Mouse (Mus musculus): Measurements from ENCODE around the gene Ube2u. TPM values are rescaled to one million over a fixed set of nuclear protein-coding genes. Genes with fewer than 3 reads are reported as not detected.

Gene Ube2u
- 0.13 TPM in 1 of 2 replicates, not detected in the other for polyA plus RNA-seq (2014; fragmentation: Nextera tagmentation; extraction: Ambion mirVana)

DNA sequence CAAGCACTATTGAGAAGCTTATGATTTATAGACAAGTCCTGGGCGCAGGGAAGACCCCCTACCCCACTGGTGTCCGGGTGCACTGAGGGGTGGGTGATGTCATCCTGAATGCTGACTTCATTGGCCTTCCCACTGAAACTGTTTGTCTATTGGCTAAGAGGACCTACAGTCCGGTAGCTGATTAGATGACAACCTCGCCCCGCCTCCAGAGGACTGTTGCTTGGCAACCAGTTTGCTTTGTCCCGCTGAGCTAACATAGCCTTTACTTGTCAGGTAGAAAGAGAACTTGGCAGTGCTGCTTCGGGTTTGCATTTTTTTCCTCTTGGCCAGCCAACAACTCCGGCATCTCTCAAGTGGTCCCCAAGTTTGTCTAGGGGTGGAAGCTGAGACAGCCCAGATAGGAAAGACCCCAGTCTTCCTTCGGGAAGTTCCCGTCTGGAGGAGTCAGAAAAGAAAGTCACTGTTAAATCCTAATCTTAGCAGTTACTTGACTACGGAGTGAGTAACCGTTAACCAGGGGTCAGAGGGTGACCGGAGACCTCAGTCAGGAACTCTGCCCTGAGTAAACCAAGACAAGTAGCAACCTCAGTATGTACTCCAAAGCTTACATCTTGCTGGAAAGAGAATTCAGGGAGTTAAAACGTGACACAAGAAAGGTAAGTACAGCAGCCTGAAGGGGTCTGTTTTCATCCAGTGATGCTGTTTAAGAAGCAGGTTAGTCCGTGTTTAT is at the start of gene Ube2u:
Gene Ube2u (plus strand): TSS at position 258 of the 730 bp plus-strand sequence.
- Histone ChIP-seq H3K4me3 (ENCODE audit: low read depth, low read length) (no peak within 1 kb of the TSS), H3K4me1 (ENCODE audit: control insufficient read depth, insufficient read depth, low read length) (no peaks in the 10 kb centered on the region), H3K36me3 (ENCODE audit: control insufficient read depth, insufficient read depth, low read length) (no peaks in the 10 kb centered on the region), H3K4me2 (ENCODE audit: low read depth, low read length) (peak within 1 kb of the TSS; percentile 35), H3K9me3 (ENCODE audit: control insufficient read depth, low read length) (no peaks in the 10 kb centered on the region), H3K9ac (replicated peaks; ENCODE audit: low read depth, low read length) (no peak within 1 kb of the TSS), H3K27me3 (ENCODE audit: control insufficient read depth, insufficient read depth, low read length) (no peaks in the 10 kb centered on the region), H3K27ac (ENCODE audit: low read depth, low read length) (no peak within 1 kb of the TSS)
- ATAC-seq (ENCODE audit: low read depth) = peak; percentile 96
- WGBS = 31% methylated on average over 15 of the region's 15 CpGs

DNA sequence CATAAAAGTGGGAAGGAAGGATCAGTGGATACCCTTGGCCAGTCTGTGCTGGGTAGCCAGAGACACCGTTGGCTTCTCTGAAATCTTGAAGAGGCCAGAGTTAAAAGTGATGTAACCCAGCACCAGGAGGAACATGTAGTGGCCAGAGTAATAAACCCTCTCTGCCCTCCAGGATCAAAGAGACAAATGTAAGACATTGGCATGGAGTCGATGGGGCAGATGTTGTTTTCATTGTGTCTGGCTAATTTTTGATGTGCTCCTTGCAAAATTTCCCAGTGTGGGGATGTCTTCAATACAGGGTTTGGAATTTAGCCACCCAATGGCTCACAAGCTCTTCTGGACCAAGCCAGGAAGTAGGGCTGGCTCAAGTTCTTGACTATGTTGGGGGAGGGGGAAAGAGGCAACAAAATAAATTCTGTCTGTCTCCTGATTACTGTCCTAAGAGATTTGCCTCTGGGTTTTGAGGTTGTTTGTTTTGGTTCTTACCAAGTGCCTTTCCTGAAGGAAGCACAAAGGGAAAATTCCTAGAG is 49.2 kb upstream of the Ube2u start:
- 73% methylated on average over 2 of the region's 2 CpGs for WGBS
- no peak overlapping the region for H3K4me2 ChIP-seq (ENCODE audit: low read depth, low read length)
- no peak overlapping the region for H3K9ac ChIP-seq (replicated peaks; ENCODE audit: low read depth, low read length)
- no peak for ATAC-seq (ENCODE audit: low read depth)
- no peaks in the 10 kb centered on the region for H3K4me1 ChIP-seq (ENCODE audit: control insufficient read depth, insufficient read depth, low read length)
- no peaks in the 10 kb centered on the region for H3K36me3 ChIP-seq (ENCODE audit: control insufficient read depth, insufficient read depth, low read length)
- no peak overlapping the region for H3K27ac ChIP-seq (ENCODE audit: low read depth, low read length)
- H3K9me3 ChIP-seq (ENCODE audit: control insufficient read depth, low read length) = no peaks in the 10 kb centered on the region
- no peaks in the 10 kb centered on the region for H3K27me3 ChIP-seq (ENCODE audit: control insufficient read depth, insufficient read depth, low read length)
- H3K4me3 ChIP-seq (ENCODE audit: low read depth, low read length) = no peak overlapping the region

DNA sequence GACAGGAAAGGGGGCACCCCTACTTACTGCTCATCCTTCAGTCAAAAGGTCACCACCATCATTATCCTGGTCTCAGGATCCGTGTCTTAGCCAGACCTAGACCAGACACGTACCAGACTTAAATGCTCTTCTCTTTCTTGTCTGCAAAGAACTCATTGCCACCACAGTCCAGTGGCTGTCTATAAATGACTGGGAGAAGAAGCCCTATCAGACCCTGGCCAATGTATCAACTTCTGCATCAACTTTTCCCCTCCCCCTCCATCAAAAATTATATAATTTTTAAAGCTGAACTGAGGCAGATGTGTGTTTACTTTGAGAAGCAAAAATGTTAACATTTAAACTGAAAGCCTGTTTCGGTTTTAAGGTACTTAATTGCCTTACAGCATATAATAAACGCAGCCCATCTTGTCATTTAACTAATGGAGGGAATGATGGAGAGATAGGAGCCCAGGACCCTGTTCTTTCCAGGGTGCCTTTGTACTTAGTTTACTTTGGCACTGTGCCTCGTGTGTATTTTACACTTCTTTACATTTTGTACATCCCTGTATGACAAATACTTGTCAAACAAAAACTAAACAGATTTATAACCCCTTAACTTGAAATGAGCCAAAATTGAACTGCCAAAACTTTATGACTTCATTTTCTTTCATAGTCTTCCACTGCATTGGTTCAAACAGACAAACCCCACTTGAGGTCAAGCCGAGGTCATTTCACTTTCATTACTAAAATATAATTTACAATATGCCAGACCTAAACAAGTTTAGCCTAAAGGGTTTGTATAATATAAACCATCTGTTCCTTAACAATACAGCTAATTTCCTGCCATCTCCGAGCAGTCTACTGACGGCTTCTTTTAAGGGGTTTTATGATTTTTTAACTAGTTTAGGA is 43.1 kb upstream of the Ube2u start:
- Histone ChIP-seq H3K4me2 (ENCODE audit: low read depth, low read length) (no peak overlapping the region), H3K9ac (replicated peaks; ENCODE audit: low read depth, low read length) (no peak overlapping the region), H3K4me3 (ENCODE audit: low read depth, low read length) (no peak overlapping the region), H3K36me3 (ENCODE audit: control insufficient read depth, insufficient read depth, low read length) (no peaks in the 10 kb centered on the region), H3K27ac (ENCODE audit: low read depth, low read length) (no peak overlapping the region), H3K27me3 (ENCODE audit: control insufficient read depth, insufficient read depth, low read length) (no peaks in the 10 kb centered on the region), H3K9me3 (ENCODE audit: control insufficient read depth, low read length) (no peaks in the 10 kb centered on the region), H3K4me1 (ENCODE audit: control insufficient read depth, insufficient read depth, low read length) (no peaks in the 10 kb centered on the region)
- no peak for ATAC-seq (ENCODE audit: low read depth)
- 56% methylated on average over 8 of the region's 8 CpGs for WGBS

DNA sequence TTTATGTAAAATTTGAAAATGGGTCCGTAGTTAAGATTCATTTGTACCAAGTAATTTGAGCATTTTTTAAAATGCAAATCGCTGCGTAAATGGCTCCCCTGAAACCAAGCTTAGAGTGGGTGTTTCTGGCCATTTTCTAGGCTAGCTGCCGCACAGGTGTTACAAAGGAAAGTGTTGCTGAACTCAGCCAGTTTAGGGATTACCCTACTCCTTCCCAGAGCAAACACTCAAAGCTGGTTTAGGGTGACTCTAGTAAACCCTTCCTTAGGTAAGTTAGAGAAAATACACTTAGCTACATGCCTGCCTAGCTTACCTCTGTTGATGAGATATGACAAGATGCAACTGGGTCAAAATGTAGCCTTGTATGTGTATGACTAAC is 42.5 kb upstream of the Ube2u start:
- no peak overlapping the region for H3K4me3 ChIP-seq (ENCODE audit: low read depth, low read length)
- no peaks in the 10 kb centered on the region for H3K4me1 ChIP-seq (ENCODE audit: control insufficient read depth, insufficient read depth, low read length)
- H3K27me3 ChIP-seq (ENCODE audit: control insufficient read depth, insufficient read depth, low read length) = no peaks in the 10 kb centered on the region
- WGBS = 72% methylated on average over 4 of the region's 4 CpGs
- no peak overlapping the region for H3K27ac ChIP-seq (ENCODE audit: low read depth, low read length)
- H3K4me2 ChIP-seq (ENCODE audit: low read depth, low read length) = no peak overlapping the region
- H3K9ac ChIP-seq (replicated peaks; ENCODE audit: low read depth, low read length) = no peak overlapping the region
- H3K9me3 ChIP-seq (ENCODE audit: control insufficient read depth, low read length) = no peaks in the 10 kb centered on the region
- H3K36me3 ChIP-seq (ENCODE audit: control insufficient read depth, insufficient read depth, low read length) = no peaks in the 10 kb centered on the region
- no peak for ATAC-seq (ENCODE audit: low read depth)

DNA sequence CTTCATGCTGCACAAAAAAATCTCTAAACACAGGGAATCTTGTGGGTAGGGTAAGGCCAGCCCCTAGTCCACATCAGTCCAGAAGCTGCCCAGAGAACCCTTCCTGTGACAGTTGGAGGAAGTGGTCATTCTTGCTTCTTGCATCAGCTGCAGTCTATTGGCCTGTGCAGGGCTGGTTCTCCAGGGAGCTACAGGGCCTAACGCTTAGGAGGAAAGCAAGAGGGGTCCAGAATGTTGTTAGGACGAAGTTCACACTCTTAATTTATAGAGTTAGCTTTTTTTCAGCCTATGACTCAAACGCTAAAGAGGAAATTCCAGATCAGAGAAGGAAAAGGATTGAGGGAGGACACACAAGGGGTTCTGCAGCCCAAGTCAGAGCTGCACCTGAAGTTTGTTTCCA is 31.8 kb upstream of the Ube2u start:
- WGBS = 67% methylated on average over 3 of the region's 3 CpGs
- no peaks in the 10 kb centered on the region for H3K4me1 ChIP-seq (ENCODE audit: control insufficient read depth, insufficient read depth, low read length)
- no peak overlapping the region for H3K4me2 ChIP-seq (ENCODE audit: low read depth, low read length)
- no peak overlapping the region for H3K4me3 ChIP-seq (ENCODE audit: low read depth, low read length)
- H3K9me3 ChIP-seq (ENCODE audit: control insufficient read depth, low read length) = no peaks in the 10 kb centered on the region
- H3K27me3 ChIP-seq (ENCODE audit: control insufficient read depth, insufficient read depth, low read length) = no peaks in the 10 kb centered on the region
- ATAC-seq (ENCODE audit: low read depth) = no peak
- no peak overlapping the region for H3K27ac ChIP-seq (ENCODE audit: low read depth, low read length)
- H3K36me3 ChIP-seq (ENCODE audit: control insufficient read depth, insufficient read depth, low read length) = no peaks in the 10 kb centered on the region
- no peak overlapping the region for H3K9ac ChIP-seq (replicated peaks; ENCODE audit: low read depth, low read length)

DNA sequence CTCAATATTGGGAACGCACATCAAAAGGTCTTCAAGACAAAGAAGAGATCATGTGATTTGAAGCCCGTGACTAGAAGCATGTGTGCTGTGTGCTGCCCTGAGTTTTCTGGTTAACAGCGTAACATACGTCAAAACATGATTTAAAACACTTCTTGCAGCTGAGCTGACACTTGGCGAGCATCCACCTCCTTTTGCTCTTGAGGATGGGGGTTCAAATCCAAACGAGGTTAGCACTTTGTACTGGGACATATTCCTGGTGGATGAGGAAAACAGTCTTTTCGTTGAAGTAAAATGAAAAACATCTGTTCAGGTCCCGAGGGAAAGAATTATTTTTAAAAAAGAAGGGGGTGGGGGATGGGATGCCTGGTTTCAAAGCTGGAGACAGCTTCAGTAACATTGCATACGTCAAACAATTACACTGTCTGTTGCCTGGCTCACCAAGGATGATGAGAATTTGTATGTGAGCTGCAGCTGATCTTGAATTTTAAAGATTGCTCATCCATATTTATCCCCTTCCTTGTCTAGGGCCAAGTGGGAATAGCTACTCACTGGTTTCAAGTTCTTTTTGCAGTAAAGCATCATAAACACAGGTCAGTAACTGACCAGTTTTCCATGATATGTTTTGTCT is 16.0 kb upstream of the Ube2u start:
- no peak for ATAC-seq (ENCODE audit: low read depth)
- Histone ChIP-seq H3K9me3 (ENCODE audit: control insufficient read depth, low read length) (no peaks in the 10 kb centered on the region), H3K9ac (replicated peaks; ENCODE audit: low read depth, low read length) (no peak overlapping the region), H3K4me3 (ENCODE audit: low read depth, low read length) (no peak overlapping the region), H3K4me1 (ENCODE audit: control insufficient read depth, insufficient read depth, low read length) (no peaks in the 10 kb centered on the region), H3K4me2 (ENCODE audit: low read depth, low read length) (no peak overlapping the region), H3K27me3 (ENCODE audit: control insufficient read depth, insufficient read depth, low read length) (no peaks in the 10 kb centered on the region), H3K27ac (ENCODE audit: low read depth, low read length) (no peak overlapping the region), H3K36me3 (ENCODE audit: control insufficient read depth, insufficient read depth, low read length) (no peaks in the 10 kb centered on the region)
- 59% methylated on average over 9 of the region's 9 CpGs for WGBS

DNA sequence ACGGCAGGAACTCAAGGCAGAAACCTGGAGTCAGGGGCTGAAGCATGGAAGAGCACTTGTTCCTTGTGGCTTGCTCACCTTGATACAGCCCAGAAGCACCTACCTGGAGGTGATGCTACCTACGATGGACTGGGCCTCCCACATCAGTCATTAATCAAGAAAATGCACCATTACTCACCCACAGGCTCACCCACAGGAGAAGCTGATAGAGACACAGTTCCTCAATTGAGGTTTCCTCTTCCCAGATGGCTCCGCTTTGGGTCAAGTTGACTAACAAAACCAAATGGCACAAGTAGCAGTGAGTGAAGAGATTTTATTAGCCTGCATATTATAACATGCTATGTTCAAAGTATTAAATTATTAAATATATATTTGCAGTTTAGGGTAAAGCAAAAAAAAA is 9.8 kb downstream of the Ube2u start:
- no peaks in the 10 kb centered on the region for H3K36me3 ChIP-seq (ENCODE audit: control insufficient read depth, insufficient read depth, low read length)
- ATAC-seq (ENCODE audit: low read depth) = no peak
- no peak overlapping the region for H3K4me3 ChIP-seq (ENCODE audit: low read depth, low read length)
- H3K4me1 ChIP-seq (ENCODE audit: control insufficient read depth, insufficient read depth, low read length) = no peaks in the 10 kb centered on the region
- WGBS = 91% methylated on average over 3 of the region's 3 CpGs
- H3K27ac ChIP-seq (ENCODE audit: low read depth, low read length) = no peak overlapping the region
- H3K4me2 ChIP-seq (ENCODE audit: low read depth, low read length) = no peak overlapping the region
- H3K27me3 ChIP-seq (ENCODE audit: control insufficient read depth, insufficient read depth, low read length) = no peaks in the 10 kb centered on the region
- H3K9me3 ChIP-seq (ENCODE audit: control insufficient read depth, low read length) = no peaks in the 10 kb centered on the region
- no peak overlapping the region for H3K9ac ChIP-seq (replicated peaks; ENCODE audit: low read depth, low read length)

DNA sequence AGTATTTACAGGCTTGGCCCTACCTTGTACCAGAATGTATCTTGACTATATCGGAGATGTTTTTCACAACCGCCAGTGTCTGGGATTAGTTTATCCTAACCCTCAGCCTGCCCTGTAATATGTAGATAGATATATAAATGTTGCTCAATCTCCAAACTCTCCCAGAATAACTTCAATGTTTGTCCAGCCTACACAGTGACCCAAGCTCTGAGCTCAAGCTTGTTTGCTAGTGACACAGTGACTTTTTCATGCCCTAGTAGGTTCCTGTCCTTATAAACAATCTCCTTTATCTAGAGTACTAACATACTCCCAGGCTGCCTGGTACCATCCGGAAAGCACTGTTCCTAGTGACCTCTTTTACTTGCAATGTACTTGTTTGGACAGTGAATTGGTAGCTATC is 16.5 kb downstream of the Ube2u start:
- Histone ChIP-seq H3K4me3 (ENCODE audit: low read depth, low read length) (no peak overlapping the region), H3K27ac (ENCODE audit: low read depth, low read length) (no peak overlapping the region), H3K4me1 (ENCODE audit: control insufficient read depth, insufficient read depth, low read length) (no peaks in the 10 kb centered on the region), H3K9me3 (ENCODE audit: control insufficient read depth, low read length) (no peaks in the 10 kb centered on the region), H3K27me3 (ENCODE audit: control insufficient read depth, insufficient read depth, low read length) (no peaks in the 10 kb centered on the region), H3K9ac (replicated peaks; ENCODE audit: low read depth, low read length) (no peak overlapping the region), H3K36me3 (ENCODE audit: control insufficient read depth, insufficient read depth, low read length) (no peaks in the 10 kb centered on the region), H3K4me2 (ENCODE audit: low read depth, low read length) (no peak overlapping the region)
- ATAC-seq (ENCODE audit: low read depth) = no peak
- 93% methylated on average over 3 of the region's 3 CpGs for WGBS

All from neural tube, embryonic 14.5 days (tissue).